Mouse (Mus musculus): ENCODE measurements around the gene Ssbp2. TPM values are rescaled to one million over a fixed set of nuclear protein-coding genes. Genes with fewer than 3 reads are reported as not detected.

The Ssbp2 gene
- total and polyA plus RNA-seq, 3 experiments: 12.6 to 38.4 TPM; not detected in 1

Other genes starting within 250 kb of the Ssbp2 start
- 2.0 and 2.7 TPM in 2 replicates for gene Atg10, start 236.3 kb upstream of the Ssbp2 start, total RNA-seq (2012; rRNA removed)
- 1 to 10 TPM in 1 of 2 experiments, not detected in 1; 4.3 TPM for gene Atg10, start 236.3 kb upstream of the Ssbp2 start, polyA plus RNA-seq (2012; ENCODE audit: insufficient read depth in 1 of 2, insufficient read length in 2 of 2, low read depth in 1 of 2, low replicate concordance in 2 of 2, missing spikeins in 1 of 2)

All from MEL (cell line).